Mouse (Mus musculus): ENCODE measurements at regions not wholly inside any gene's neighbourhood (a gene's known extent, or its start where the extent isn't known, plus 50 kb on each side); places are given as distances from the start of the nearest gene placed in this dataset.

GRCm38 (mm10) chrX:55584758-55585157 is 358.1 kb downstream of the Slxl1 start:
- DNase-seq (ENCODE audit: low spot score), result peak; percentile 1

Data from retina, embryonic 14.5 days (tissue).